Mouse (Mus musculus) midbrain, embryonic 11.5 days (tissue): ENCODE data around the gene Tmem204. TPM values are rescaled to one million over a fixed set of nuclear protein-coding genes. Genes with fewer than 3 reads are reported as not detected.

ENCODE experiments used
- ATAC-seq: fragments of 200-750 bp; cut with Nextera tagmentation; 2 replicates; pipeline ENCODE4 v1.8.0; 2017; ENCODE audit warnings: moderate TSS enrichment, moderate library complexity; ENCODE audit not compliant: low FRiP score
- DNase-seq: peaks from one replicate; pipeline ENCODE4 v3.0.0; 2015; ENCODE audit warnings: low spot score; ENCODE audit errors: missing footprints
- H3K27ac ChIP-seq: fragments of 300-500 bp; sonication (generic); 2 replicates; pipeline ENCODE4 v1.5.1; 2014; ENCODE audit warnings: low read depth, low read length
- H3K27me3 ChIP-seq: fragments of 300-500 bp; sonication (generic); 2 replicates; pipeline ENCODE4 v1.6.1; 2014; ENCODE audit warnings: mild to moderate bottlenecking, low read length, moderate library complexity, mixed read lengths; ENCODE audit not compliant: control insufficient read depth, insufficient read depth
- H3K36me3 ChIP-seq: fragments of 300-500 bp; sonication (generic); 2 replicates; pipeline ENCODE4 v1.6.1; 2014; ENCODE audit warnings: mild to moderate bottlenecking, low read length, moderate library complexity, mixed read lengths; ENCODE audit not compliant: control insufficient read depth, insufficient read depth
- H3K4me1 ChIP-seq: fragments of 300-500 bp; sonication (generic); 2 replicates; pipeline ENCODE4 v1.6.1; 2014; ENCODE audit warnings: low read length; ENCODE audit not compliant: control insufficient read depth, insufficient read depth
- H3K4me2 ChIP-seq: fragments of 300-500 bp; sonication (generic); 2 replicates; pipeline ENCODE4 v1.6.1; 2014; ENCODE audit warnings: mild to moderate bottlenecking, moderate library complexity
- H3K4me3 ChIP-seq: fragments of 300-500 bp; sonication (generic); 2 replicates; pipeline ENCODE4 v1.5.1; 2014; ENCODE audit warnings: low read depth, low read length
- H3K9ac ChIP-seq: fragments of 300-500 bp; sonication (generic); 2 replicates; pipeline ENCODE4 v1.6.1; 2014; ENCODE audit warnings: low read length
- H3K9me3 ChIP-seq: fragments of 300-500 bp; sonication (generic); 2 replicates; pipeline ENCODE4 v1.6.1; 2016; ENCODE audit warnings: low read length; ENCODE audit not compliant: control insufficient read depth
- WGBS: fragments of 180-500 bp; shearing (Covaris S2); extraction: QIAGEN DNeasy Blood & Tissue Kit; methylation state at CpG from one replicate; pipeline ENCODE4 v1.1.7; 2014; 5-methylcytosine and 5-hydroxymethylcytosine counted together
- polyA plus RNA-seq: library from polyadenylated mRNA; unstranded; fragments of >200 nt; fragmentation: Nextera tagmentation; extraction: Ambion mirVana; gene quantifications from 2 replicates; pipeline ENCODE4 v1.2.1, GENCODE M21; 2014

The Tmem204 gene
- polyA plus RNA-seq, 1 experiment from 2014 or later = 10.4 TPM

DNA sequence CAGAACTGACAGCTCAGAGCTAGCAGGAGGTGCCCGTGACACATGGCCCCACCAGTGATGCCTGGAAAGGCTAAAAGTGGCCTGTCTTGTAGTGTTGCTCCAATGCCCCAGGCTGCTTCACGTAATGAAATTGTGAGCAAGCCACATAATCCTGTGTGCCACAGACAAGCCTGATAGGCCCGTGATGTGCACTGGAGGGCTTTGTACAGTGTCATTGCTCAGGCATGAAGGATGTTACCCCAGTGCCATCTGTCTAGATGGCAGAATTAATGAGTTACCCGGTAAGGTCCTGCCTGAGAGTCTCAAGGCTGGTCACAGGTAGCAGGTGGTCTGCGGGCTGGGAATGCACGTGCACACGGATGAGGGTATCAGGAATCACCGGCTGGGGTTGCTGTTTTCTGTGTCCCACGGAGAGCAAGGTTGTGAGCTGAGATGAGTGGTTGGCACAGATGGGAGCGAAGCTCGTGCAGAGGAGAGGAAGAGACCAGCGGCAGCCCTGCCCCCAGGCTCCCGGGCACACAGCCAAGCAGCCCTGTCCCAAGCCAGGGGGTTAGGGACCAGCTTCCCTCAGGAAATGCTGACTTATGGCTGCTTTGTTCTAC lies 5.5 kb downstream of the Tmem204 start:
- no peak overlapping the region for H3K4me3 ChIP-seq
- no peak overlapping the region for H3K9ac ChIP-seq
- H3K4me1 ChIP-seq = no peaks in the 10 kb centered on the region
- ATAC-seq (no peak), DNase-seq (no peak)
- no peaks in the 10 kb centered on the region for H3K36me3 ChIP-seq
- H3K9me3 ChIP-seq = no peaks in the 10 kb centered on the region
- H3K27me3 ChIP-seq = no peaks in the 10 kb centered on the region
- no peak overlapping the region for H3K4me2 ChIP-seq
- 90% methylated on average over 13 of the region's 13 CpGs for WGBS
- no peak overlapping the region for H3K27ac ChIP-seq

DNA sequence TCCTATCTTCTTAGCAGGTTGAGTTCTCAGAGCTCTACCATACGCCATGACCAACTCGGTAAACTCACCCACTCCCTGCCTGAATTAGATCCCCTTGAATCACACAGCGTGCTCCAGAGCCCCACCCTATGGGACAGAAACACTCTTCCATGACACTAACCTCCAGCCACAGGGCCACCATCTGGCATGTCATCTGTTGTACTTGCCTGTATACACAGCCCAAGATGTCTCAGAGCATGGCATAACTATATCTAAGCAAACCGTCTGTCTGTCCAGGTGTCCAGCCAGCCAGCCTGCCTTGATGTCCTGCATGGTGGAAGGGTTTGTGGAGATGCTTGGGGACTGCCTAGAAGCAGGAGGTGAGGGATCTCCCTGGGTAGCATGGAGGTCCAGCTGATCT lies 6.5 kb downstream of the Tmem204 start:
- no peak overlapping the region for H3K4me2 ChIP-seq

DNA sequence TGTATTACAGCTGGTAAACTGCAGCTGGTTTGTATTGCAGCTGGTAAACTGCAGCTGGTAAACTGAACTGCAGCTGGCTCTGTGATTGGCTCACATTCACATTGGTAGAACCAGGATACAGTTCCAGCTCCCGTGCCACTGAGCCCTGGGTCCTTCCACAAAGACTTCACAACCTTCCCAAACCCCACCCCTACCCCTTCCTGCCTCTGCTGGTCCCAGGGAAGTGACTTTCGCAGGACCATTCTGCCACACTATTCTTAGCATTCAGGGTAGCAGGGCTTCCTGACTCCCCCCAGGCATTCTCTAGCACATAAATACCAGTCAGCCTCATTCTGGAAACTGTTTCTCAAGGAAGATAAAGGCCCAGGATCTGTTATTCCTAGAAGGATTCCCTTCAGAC lies 14.7 kb downstream of the Tmem204 start:
- no peak overlapping the region for H3K9ac ChIP-seq
- no peaks in the 10 kb centered on the region for H3K36me3 ChIP-seq
- no peak overlapping the region for H3K4me2 ChIP-seq
- no peaks in the 10 kb centered on the region for H3K9me3 ChIP-seq
- no peak overlapping the region for H3K27ac ChIP-seq
- H3K4me1 ChIP-seq = no peaks in the 10 kb centered on the region
- ATAC-seq (no peak), DNase-seq (no peak)
- no peak overlapping the region for H3K4me3 ChIP-seq
- H3K27me3 ChIP-seq = no peaks in the 10 kb centered on the region
- 64% methylated on average over 2 of the region's 2 CpGs for WGBS

More for the DNA sequence above, 6.5 kb downstream of the Tmem204 start:
- H3K9ac ChIP-seq = no peak overlapping the region
- H3K36me3 ChIP-seq = no peaks in the 10 kb centered on the region
- H3K4me1 ChIP-seq = no peaks in the 10 kb centered on the region
- no peak overlapping the region for H3K27ac ChIP-seq
- H3K4me3 ChIP-seq = no peak overlapping the region
- H3K27me3 ChIP-seq = no peaks in the 10 kb centered on the region
- DNase-seq = no peak
- 96% methylated on average over 4 of the region's 4 CpGs for WGBS
- H3K9me3 ChIP-seq = no peaks in the 10 kb centered on the region
- no peak for ATAC-seq

DNA sequence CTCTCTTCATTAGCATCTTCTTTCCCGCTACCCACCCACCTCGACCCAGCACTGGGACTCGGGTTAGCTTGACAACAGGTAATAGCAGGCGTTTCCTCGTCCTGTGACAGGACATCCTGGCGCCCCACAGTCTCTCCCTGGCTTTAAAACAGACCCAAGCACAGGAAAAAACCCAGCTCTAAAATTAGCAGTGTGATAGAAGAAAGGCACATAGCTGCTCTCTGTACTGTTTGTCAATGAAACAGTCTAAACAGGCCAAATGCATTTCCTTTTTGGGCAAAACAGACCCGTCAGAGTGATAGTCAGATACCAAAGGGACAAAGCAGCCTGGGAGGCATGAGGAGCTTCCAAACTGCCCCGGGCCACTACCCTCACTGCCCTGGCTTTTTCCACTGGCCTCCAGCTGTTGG lies 15.9 kb downstream of the Tmem204 start:
- no peaks in the 10 kb centered on the region for H3K9me3 ChIP-seq
- 82% methylated on average over 8 of the region's 8 CpGs for WGBS
- no peak overlapping the region for H3K27ac ChIP-seq
- H3K4me1 ChIP-seq = no peaks in the 10 kb centered on the region
- no peaks in the 10 kb centered on the region for H3K36me3 ChIP-seq
- no peak for ATAC-seq
- no peak overlapping the region for H3K4me2 ChIP-seq
- H3K27me3 ChIP-seq = no peaks in the 10 kb centered on the region
- no peak overlapping the region for H3K9ac ChIP-seq
- H3K4me3 ChIP-seq = no peak overlapping the region
- no peak for DNase-seq

DNA sequence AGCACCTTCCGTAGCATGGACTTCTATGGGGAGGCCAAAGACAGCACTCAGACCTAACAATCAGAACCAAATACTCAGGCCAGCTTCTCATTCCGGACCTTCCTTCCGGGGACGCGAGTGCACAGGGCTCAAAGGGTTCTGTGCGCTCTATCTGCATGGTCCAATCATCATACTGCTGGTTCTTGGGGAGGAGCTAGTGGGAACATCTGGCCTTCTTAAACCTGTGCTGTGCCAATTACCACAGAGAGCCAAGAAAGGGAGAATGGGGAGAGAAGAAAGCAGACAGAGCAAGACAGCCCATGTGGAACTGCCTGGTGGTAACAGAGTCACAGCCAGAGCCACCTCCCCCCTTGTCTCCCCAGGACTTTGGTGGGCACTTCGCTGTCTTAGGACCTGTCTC lies 16.8 kb downstream of the Tmem204 start:
- no peak overlapping the region for H3K9ac ChIP-seq
- no peak overlapping the region for H3K4me2 ChIP-seq
- no peak overlapping the region for H3K4me3 ChIP-seq
- DNase-seq (no peak), ATAC-seq (no peak)
- H3K36me3 ChIP-seq = no peaks in the 10 kb centered on the region; the same call in 1 of the 2 replicates
- no peak overlapping the region for H3K27ac ChIP-seq
- no peaks in the 10 kb centered on the region for H3K27me3 ChIP-seq
- H3K4me1 ChIP-seq = no peaks in the 10 kb centered on the region
- H3K9me3 ChIP-seq = no peaks in the 10 kb centered on the region
- WGBS = 93% methylated on average over 7 of the region's 7 CpGs

DNA sequence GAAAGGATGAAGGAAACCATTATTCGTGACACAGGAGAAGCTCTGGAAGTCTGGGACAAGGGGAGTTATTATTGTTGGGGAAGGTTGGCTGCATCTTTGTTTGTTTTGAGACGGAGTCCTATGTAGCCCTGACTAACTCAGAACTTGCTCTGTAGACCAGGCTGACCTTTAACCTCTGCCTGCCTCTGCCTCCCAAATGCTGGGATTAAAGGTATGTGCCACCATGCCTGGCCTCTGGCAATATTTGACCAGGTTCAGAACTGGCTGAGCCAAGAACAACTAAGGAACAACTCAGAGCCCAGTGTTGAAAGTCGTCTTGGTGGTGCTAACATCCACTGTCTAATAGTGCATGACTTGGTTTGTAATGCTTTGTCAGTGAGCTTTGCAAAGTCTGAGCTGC lies 18.2 kb downstream of the Tmem204 start:
- ATAC-seq = no peak
- no peak overlapping the region for H3K4me2 ChIP-seq
- no peak overlapping the region for H3K9ac ChIP-seq
- H3K4me3 ChIP-seq = no peak overlapping the region
- 93% methylated on average over 3 of the region's 3 CpGs for WGBS
- no peaks in the 10 kb centered on the region; the same call in 1 of the 2 replicates for H3K36me3 ChIP-seq
- no peaks in the 10 kb centered on the region for H3K27me3 ChIP-seq
- no peaks in the 10 kb centered on the region for H3K4me1 ChIP-seq
- no peak for DNase-seq
- H3K27ac ChIP-seq = no peak overlapping the region
- H3K9me3 ChIP-seq = no peaks in the 10 kb centered on the region

DNA sequence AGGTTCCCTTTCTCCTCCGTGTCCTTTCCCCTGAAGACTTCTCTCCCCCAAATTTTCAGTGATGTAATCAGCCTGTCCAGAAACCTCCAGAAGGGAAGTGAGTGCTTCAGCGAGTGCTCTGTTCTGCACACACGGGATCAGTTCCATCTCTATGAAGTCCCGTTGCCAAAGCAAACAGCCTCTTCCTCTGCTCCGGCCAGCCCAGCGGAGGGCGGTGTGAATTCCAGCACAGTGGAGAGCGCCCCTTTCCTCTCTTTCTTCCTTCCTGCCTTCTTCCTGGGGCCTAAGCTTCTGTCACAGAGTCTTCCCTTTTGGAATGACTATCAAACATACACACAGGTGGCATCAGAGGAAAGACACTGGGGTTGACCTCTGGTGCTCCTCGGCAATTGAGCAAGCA lies 19.0 kb downstream of the Tmem204 start:
- Histone ChIP-seq H3K27me3 (no peaks in the 10 kb centered on the region), H3K4me3 (no peak overlapping the region), H3K36me3 (no peaks in the 10 kb centered on the region; the same call in 1 of the 2 replicates), H3K9ac (no peak overlapping the region), H3K4me2 (no peak overlapping the region), H3K9me3 (no peaks in the 10 kb centered on the region), H3K4me1 (no peaks in the 10 kb centered on the region), H3K27ac (no peak overlapping the region)
- DNase-seq = no peak
- 82% methylated on average over 9 of the region's 9 CpGs for WGBS
- no peak for ATAC-seq

DNA sequence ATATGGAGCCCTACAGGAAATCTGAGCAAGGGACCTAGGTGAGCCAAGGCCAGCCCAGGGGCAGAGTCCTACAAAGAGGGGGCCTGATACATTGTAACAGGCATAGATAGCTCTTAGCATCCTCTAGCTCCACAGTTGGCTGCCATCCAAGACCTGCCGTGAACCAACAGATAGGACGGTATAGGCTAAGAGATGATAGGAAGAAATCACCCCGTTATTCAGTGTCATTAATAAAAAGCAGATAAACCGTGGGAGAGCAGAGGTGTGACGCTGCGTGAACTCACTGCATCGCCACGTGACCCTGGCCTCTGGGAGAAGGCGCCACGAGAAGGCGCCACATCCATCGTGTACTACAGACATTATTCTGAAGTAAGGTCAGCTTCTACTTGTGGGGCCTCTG lies 19.5 kb downstream of the Tmem204 start:
- H3K4me3 ChIP-seq = no peak overlapping the region
- H3K27ac ChIP-seq = no peak overlapping the region
- DNase-seq (no peak), ATAC-seq (no peak)
- H3K36me3 ChIP-seq = no peaks in the 10 kb centered on the region; the same call in 1 of the 2 replicates
- H3K4me1 ChIP-seq = no peaks in the 10 kb centered on the region
- WGBS = 95% methylated on average over 12 of the region's 12 CpGs
- no peaks in the 10 kb centered on the region for H3K9me3 ChIP-seq
- H3K4me2 ChIP-seq = no peak overlapping the region
- no peaks in the 10 kb centered on the region for H3K27me3 ChIP-seq
- H3K9ac ChIP-seq = no peak overlapping the region

DNA sequence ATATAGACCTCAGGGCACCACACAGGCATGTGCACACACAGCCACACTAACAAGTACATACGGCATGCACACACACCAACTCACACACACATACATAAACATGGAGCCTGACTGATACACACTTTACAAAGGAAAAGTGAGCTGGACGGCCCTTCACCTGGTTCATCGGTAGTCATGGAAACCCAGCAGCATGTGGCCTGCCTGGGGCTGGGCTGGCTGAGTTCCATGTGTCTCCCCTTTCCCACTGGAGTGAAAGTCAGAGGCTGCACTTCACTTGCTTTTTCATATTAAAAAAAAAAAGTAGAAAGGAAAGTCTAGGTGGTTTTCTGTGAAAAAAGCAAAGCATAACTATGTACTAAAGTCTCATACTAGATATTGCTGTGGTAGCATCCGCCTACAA lies 20.1 kb downstream of the Tmem204 start:
- Histone ChIP-seq H3K4me1 (no peaks in the 10 kb centered on the region), H3K36me3 (no peaks in the 10 kb centered on the region; the same call in 1 of the 2 replicates), H3K9me3 (no peaks in the 10 kb centered on the region), H3K9ac (no peak overlapping the region), H3K4me2 (no peak overlapping the region), H3K27ac (no peak overlapping the region), H3K27me3 (no peaks in the 10 kb centered on the region), H3K4me3 (no peak overlapping the region)
- ATAC-seq (no peak), DNase-seq (no peak)
- 88% methylated on average over 4 of the region's 4 CpGs for WGBS
